Mouse (Mus musculus) embryonic facial prominence, embryonic 12.5 days (tissue): ENCODE results near the gene Ssc4d. TPM values are rescaled to one million over a fixed set of nuclear protein-coding genes. Genes with fewer than 3 reads are reported as not detected.

Source experiments
- ATAC-seq: fragments of 200-750 bp; cut with Nextera tagmentation; 2 replicates; pipeline ENCODE4 v1.8.0; 2017; ENCODE audit not compliant: insufficient number of reproducible peaks, insufficient read depth, low FRiP score, low TSS enrichment
- H3K27ac ChIP-seq: fragments of 300-500 bp; sonication (generic); 2 replicates; pipeline ENCODE4 v1.5.1; 2016; ENCODE audit warnings: mild to moderate bottlenecking
- H3K27me3 ChIP-seq: fragments of 300-500 bp; sonication (generic); 2 replicates; pipeline ENCODE4 v1.6.1; 2016; ENCODE audit warnings: mild to moderate bottlenecking, moderate library complexity
- H3K36me3 ChIP-seq: fragments of 300-500 bp; sonication (generic); 2 replicates; pipeline ENCODE4 v1.6.1; 2016; ENCODE audit warnings: mild to moderate bottlenecking
- H3K4me1 ChIP-seq: fragments of 300-500 bp; sonication (generic); 2 replicates; pipeline ENCODE4 v1.6.1; 2016
- H3K4me2 ChIP-seq: fragments of 300-500 bp; sonication (generic); replicated peaks from 2 replicates; pipeline ENCODE4 v1.6.1; 2016; ENCODE audit warnings: mild to moderate bottlenecking, moderate library complexity
- H3K4me3 ChIP-seq: fragments of 300-500 bp; sonication (generic); 2 replicates; pipeline ENCODE4 v1.5.1; 2016; ENCODE audit warnings: mild to moderate bottlenecking
- H3K9ac ChIP-seq: fragments of 300-500 bp; sonication (generic); 2 replicates; pipeline ENCODE4 v1.6.1; 2016; ENCODE audit warnings: mild to moderate bottlenecking, moderate library complexity
- H3K9me3 ChIP-seq: fragments of 300-500 bp; sonication (generic); 2 replicates; pipeline ENCODE4 v1.6.1; 2016; ENCODE audit warnings: mild to moderate bottlenecking, moderate library complexity
- WGBS: fragments of 180-500 bp; shearing (Covaris S2); methylation state at CpG from one replicate; pipeline ENCODE4 v1.1.7; 2016; 5-methylcytosine and 5-hydroxymethylcytosine counted together
- polyA plus RNA-seq: library from polyadenylated mRNA; unstranded; fragments of >200 nt; fragmentation: Nextera tagmentation; extraction: Ambion mirVana; gene quantifications from 2 replicates; pipeline ENCODE4 v1.2.1, GENCODE M21; 2016

Ssc4d gene
- polyA plus RNA-seq, 1 experiment from 2014 or later: 4.7 TPM

DNA sequence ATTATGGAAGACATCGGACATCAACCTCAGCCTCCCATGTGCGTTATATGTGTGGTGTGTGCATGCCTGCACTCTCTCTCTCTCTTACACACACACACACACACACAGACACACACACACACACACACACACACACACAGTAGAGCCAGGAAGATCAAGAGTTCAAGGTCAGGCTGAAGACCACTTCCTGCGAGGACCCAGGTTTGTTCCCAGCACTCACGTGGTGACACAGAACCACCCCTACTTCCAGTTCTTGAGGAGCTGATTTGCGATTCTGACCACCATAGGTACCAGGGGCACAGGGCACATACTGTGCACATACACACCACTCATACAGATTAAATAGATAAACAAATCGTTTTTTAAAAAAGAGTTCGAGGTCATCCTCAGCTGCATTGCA, 2.5 kb downstream of the Ssc4d start:
- H3K9me3 ChIP-seq: no peaks in the 10 kb centered on the region
- 0 out of 2 replicates have a peak, but pooled peaks cover 5% of the 10 kb centered on the region for H3K4me1 ChIP-seq
- H3K9ac ChIP-seq: no peak overlapping the region
- no peak overlapping the region for H3K27ac ChIP-seq
- H3K4me3 ChIP-seq: no peak overlapping the region
- no peak for ATAC-seq
- 82% methylated on average over 7 of the region's 7 CpGs for WGBS
- no peaks in the 10 kb centered on the region for H3K36me3 ChIP-seq
- no peaks in the 10 kb centered on the region for H3K27me3 ChIP-seq
- H3K4me2 ChIP-seq: no peak overlapping the region

DNA sequence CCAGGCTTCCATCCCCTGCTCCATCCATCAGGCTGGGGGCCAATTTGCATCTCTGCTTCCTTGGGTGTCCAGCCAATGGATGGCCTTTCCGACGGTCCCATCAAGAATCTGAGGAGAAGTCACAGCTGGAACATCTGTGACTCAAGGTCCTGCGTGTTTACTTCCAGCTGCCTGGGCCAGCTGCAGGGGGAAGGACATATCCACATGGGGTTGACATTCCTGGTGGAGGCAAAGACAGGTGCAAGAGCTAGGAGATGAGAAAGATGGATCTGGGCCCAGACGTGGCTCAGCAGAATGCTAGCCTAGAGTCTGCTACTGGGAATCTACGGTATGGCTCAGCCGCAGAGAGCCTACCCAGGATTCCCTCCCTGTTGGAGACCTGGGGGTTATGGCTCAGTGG, 4.1 kb downstream of the Ssc4d start:
- Histone ChIP-seq H3K9ac (no peak overlapping the region), H3K27ac (no peak overlapping the region), H3K4me1 (peaks cover 9% of the 10 kb centered on the region; the same call in 1 of the 2 replicates), H3K36me3 (no peaks in the 10 kb centered on the region), H3K4me2 (no peak overlapping the region), H3K9me3 (no peaks in the 10 kb centered on the region), H3K27me3 (peaks cover 7% of the 10 kb centered on the region; the same call in 1 of the 2 replicates), H3K4me3 (no peak overlapping the region)
- 76% methylated on average over 6 of the region's 6 CpGs for WGBS
- ATAC-seq: no peak

DNA sequence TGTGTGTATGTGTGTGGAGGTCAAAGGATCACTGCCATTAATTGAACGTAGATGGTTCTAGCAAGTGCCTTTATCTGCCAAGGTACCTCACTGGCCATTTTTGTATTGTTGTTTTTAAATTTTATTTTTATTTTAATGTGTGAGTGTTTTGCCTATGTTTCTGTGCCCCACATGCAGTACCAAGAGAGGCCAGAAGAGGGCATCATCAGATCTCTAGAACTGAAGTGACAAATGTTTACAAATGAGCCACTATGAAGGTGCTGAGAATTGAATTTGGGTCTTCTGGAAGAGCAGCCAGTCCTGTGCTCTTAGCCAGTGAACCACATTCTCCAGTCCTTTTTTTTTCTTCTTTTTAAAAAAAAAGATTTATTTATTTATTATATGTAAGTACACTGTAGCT, 5.5 kb downstream of the Ssc4d start:
- ATAC-seq: no peak
- Histone ChIP-seq H3K4me2 (no peak overlapping the region), H3K27ac (no peak overlapping the region), H3K4me1 (peaks cover 4% of the 10 kb centered on the region; the same call in 1 of the 2 replicates), H3K9ac (no peak overlapping the region), H3K9me3 (no peaks in the 10 kb centered on the region), H3K27me3 (peaks cover 7% of the 10 kb centered on the region; the same call in 1 of the 2 replicates), H3K4me3 (no peak overlapping the region), H3K36me3 (no peaks in the 10 kb centered on the region)
- 68% methylated on average over 1 of the region's 1 CpGs for WGBS

DNA sequence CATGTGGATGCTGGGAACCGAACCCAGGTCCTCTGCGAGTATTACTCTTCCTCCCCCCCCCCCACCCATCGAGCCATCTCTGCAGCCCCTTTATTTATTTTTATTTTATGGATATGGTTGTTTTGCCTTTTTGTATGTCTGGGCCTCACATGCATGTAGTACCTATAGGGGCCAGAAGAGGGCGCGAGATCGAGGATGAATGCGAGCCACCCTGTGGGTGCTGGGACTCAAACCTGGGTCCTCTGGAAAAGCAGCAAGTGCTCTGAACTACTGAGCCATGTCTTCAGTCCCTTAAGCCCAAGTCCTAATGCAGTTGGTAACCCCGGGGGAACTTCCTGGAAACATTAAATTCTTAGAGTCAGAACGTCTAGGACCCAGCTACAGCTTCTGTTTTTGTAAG, 7.5 kb downstream of the Ssc4d start:
- H3K4me2 ChIP-seq: no peak overlapping the region
- no peak for ATAC-seq

DNA sequence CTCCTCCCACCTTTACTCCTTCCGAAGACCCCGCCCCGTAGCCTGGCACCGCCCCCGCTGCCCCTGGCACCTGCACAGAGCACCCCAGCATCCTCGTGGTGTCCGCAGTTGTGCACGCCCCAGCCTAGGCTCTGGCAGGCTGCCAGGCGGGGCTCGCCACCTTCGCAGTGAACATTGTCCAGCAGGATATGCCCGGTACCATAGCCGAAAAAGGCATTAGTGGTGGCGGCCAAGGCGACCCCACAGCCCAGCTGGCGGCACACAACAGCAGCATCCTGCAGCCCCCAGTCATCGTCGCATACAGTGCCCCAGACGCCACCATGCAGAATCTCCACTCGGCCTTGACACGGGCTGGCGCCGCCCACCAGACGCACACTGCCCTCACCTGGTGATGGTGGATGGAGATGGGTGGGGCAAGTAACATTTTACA, 8.8 kb downstream of the Ssc4d start:
- H3K27ac ChIP-seq: no peak overlapping the region
- peak overlapping the region; percentile 10; the same call in 1 of the 2 replicates for H3K4me3 ChIP-seq
- H3K4me1 ChIP-seq: peaks cover 8% of the 10 kb centered on the region; the same call in 1 of the 2 replicates
- peak overlapping the region; percentile 40; the same call in 1 of the 2 replicates for H3K9ac ChIP-seq
- no peak for ATAC-seq
- H3K27me3 ChIP-seq: peaks cover 7% of the 10 kb centered on the region; the same call in 1 of the 2 replicates
- H3K9me3 ChIP-seq: no peaks in the 10 kb centered on the region
- no peaks in the 10 kb centered on the region for H3K36me3 ChIP-seq
- WGBS: 9% methylated on average over 24 of the region's 24 CpGs
- peak overlapping the region; percentile 41 for H3K4me2 ChIP-seq

More for the DNA sequence above, 7.5 kb downstream of the Ssc4d start:
- H3K4me3 ChIP-seq: no peak overlapping the region
- H3K4me1 ChIP-seq: peaks cover 8% of the 10 kb centered on the region; the same call in 1 of the 2 replicates
- H3K36me3 ChIP-seq: no peaks in the 10 kb centered on the region
- H3K9me3 ChIP-seq: no peaks in the 10 kb centered on the region
- WGBS: 63% methylated on average over 9 of the region's 9 CpGs
- no peak overlapping the region for H3K9ac ChIP-seq
- peaks cover 7% of the 10 kb centered on the region; the same call in 1 of the 2 replicates for H3K27me3 ChIP-seq
- no peak overlapping the region for H3K27ac ChIP-seq

DNA sequence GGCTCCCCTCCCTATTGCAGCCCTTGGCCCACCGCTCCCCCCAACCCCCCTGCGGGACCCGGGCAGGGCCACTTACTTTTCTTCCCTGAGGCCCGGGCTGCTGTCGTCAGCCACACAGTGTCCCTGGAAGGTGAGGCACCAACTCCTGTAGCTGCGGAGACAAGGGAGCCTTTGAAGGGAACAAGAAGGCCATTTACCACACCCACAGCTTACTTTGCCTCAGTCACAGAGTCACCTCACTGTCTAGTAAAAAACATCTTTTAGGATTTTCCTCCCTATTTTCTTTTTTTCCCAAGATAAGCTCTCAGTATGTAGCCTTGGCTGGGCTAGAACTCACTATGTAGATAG, 11.1 kb downstream of the Ssc4d start:
- Histone ChIP-seq H3K27me3 (peaks cover 7% of the 10 kb centered on the region; the same call in 1 of the 2 replicates), H3K9me3 (no peaks in the 10 kb centered on the region), H3K36me3 (no peaks in the 10 kb centered on the region), H3K4me2 (peak overlapping the region; percentile 86), H3K4me3 (peak overlapping the region; percentile 54), H3K4me1 (peaks cover 8% of the 10 kb centered on the region; the same call in 1 of the 2 replicates), H3K27ac (peak overlapping the region; percentile 90), H3K9ac (peak overlapping the region; percentile 86)
- no peak for ATAC-seq
- WGBS: 4% methylated on average over 6 of the region's 6 CpGs

DNA sequence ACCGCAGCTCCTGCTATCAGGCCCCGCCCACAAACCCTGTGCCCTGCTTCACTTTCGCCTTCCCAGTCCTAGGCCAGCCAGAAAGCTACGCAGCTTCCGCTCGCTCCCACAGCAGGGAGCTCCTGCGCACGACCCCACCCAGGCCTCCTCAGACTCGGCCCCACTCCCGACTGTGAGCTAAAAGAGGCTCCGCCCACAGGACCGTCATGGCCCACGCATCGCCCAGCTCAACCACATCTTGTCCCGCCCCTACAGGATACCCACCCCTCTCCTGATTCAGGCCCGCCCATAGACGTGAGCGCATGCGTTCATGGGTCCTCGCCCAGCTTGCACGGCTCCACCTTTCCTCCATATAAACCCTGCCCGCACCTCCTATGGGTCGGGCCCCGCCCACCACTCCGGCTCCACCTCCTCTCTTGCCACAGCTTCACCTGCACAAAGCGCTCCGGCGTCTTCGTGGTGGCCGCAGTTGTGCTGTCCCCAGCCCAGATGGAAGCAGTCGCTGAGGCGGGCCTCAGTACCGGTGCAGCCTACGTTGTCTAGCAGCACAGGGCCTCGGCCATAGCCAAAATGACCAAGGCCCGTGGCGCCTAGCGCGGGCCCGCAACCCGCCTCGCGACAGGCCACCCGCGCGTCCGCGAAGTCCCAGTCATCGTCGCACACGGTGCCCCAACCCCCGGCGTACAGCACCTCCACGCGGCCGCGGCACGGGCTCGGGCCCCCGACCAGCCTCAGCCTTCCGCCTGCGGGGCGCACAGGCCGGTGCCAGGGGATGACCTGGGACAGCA, 11.6 kb downstream of the Ssc4d start:
- Histone ChIP-seq H3K4me1 (peaks cover 8% of the 10 kb centered on the region; the same call in 1 of the 2 replicates), H3K4me2 (peak overlapping the region; percentile 86), H3K27me3 (peaks cover 7% of the 10 kb centered on the region; the same call in 1 of the 2 replicates), H3K36me3 (no peaks in the 10 kb centered on the region), H3K4me3 (peak overlapping the region; percentile 54), H3K27ac (peak overlapping the region; percentile 90), H3K9me3 (no peaks in the 10 kb centered on the region), H3K9ac (peak overlapping the region; percentile 86)
- peak; percentile 97 for ATAC-seq
- WGBS: under 1% methylated on average over 63 of the region's 64 CpGs

DNA sequence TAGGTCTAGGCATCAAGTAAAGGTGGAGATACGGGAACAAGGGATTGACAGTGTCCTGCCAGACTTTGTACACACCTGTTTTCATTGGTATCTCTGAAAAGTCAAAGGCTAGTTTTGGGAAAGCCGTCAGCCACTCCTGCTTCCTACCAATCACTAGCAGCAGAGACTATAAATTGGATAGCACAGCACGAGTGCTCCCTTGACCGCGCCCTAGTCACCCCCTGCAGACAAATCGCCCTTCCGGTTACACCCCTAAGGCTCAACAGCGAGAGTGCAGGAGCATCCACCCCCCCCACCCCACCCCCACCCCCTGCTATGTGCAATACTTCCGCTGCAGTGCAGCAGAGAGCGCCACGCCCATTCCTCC, 12.2 kb downstream of the Ssc4d start:
- Histone ChIP-seq H3K9ac (no peak overlapping the region; the same call in 1 of the 2 replicates), H3K27me3 (peaks cover 7% of the 10 kb centered on the region; the same call in 1 of the 2 replicates), H3K4me1 (peaks cover 8% of the 10 kb centered on the region; the same call in 1 of the 2 replicates), H3K27ac (peak overlapping the region; percentile 90), H3K36me3 (no peaks in the 10 kb centered on the region), H3K4me3 (peak overlapping the region; percentile 54), H3K9me3 (no peaks in the 10 kb centered on the region), H3K4me2 (peak overlapping the region; percentile 86)
- ATAC-seq: peak; percentile 31; the same call in 1 of the 2 replicates
- 2% methylated on average over 11 of the region's 11 CpGs for WGBS

DNA sequence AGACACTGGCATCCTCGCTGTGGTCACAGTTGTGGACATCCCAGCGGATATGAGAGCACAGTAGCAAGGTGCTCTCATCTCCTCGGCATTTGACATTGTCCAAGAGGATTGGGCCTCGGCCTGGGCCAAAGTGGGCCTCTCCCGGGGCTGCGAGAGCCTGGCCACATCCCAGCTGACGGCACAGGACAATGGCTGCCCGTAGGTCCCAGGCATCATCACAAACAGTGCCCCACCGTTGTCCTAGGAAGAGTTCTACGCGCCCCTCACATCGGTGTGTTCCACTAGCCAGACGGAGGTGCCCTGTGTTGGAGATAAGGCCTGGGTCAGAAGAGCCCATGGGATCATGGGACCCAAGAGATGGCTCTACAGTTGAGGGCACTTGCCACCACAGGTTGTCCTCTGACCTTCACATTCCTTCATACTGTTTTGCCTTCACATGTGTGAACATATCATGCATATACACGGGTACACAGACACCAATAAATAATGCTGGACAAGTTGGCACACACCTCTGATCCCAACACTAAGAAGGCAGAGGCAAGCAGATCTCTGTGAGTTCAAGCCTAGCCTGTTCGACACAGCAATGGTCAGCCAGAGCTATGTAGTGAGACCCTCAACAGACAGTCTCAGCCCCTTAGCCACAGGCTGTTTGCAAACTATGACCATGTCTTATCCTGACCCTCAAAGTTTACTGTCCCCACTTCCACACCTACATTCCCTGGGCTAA, 13.3 kb downstream of the Ssc4d start:
- no peak overlapping the region for H3K4me3 ChIP-seq
- no peak overlapping the region for H3K27ac ChIP-seq
- WGBS: 94% methylated on average over 15 of the region's 15 CpGs
- ATAC-seq: no peak
- H3K27me3 ChIP-seq: peaks cover 7% of the 10 kb centered on the region; the same call in 1 of the 2 replicates
- H3K36me3 ChIP-seq: no peaks in the 10 kb centered on the region
- no peak overlapping the region for H3K9ac ChIP-seq
- peaks cover 8% of the 10 kb centered on the region; the same call in 1 of the 2 replicates for H3K4me1 ChIP-seq
- H3K9me3 ChIP-seq: no peaks in the 10 kb centered on the region
- H3K4me2 ChIP-seq: 0 out of 2 replicates have a peak overlapping the region, but pooled peaks have one; percentile 86

DNA sequence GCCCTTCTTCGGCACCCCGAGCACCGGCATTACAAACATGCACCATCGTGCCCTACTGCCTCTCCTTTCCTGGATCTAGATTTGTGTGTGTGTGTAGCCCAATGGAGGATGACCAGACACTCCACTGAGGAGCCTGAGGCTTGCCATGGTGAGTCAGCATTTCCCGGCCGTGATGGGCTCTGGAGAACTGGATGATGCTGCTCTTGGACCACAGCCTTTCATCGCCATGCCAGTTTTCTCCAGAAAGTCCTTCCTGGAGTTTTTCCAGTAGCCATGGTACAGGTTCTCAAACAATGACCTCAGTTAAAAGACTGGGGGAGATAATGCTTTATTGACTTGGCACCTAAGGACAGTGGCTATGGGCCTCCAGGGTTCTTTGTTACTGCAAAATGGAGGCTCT, 14.4 kb downstream of the Ssc4d start:
- Histone ChIP-seq H3K27ac (no peak overlapping the region), H3K9me3 (no peaks in the 10 kb centered on the region), H3K4me3 (no peak overlapping the region), H3K36me3 (no peaks in the 10 kb centered on the region), H3K4me1 (0 out of 2 replicates have a peak, but pooled peaks cover 4% of the 10 kb centered on the region), H3K4me2 (no peak overlapping the region), H3K9ac (no peak overlapping the region), H3K27me3 (no peaks in the 10 kb centered on the region)
- WGBS: 94% methylated on average over 7 of the region's 7 CpGs
- ATAC-seq: no peak

DNA sequence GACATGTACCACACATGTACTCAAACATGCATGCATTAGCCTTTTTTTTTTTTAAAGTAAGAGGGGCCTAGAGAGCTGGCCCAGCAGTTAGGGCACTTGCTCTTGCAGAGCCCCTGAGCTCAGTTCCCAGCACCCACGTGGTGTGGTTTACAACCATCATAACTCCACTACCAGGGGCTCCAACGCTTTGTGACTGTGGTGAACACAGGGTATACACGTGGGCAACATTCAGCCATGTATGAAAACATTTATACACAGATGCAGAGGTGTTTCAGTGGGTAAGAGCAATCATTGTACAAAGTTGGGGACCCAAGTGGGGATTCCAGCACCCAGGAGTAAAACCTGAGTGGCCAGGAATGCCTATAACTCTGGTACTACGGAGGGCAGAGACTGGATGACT, 16.0 kb downstream of the Ssc4d start:
- H3K27ac ChIP-seq: no peak overlapping the region; the same call in 1 of the 2 replicates
- no peaks in the 10 kb centered on the region for H3K27me3 ChIP-seq
- no peak for ATAC-seq
- 0 out of 2 replicates have a peak, but pooled peaks cover 4% of the 10 kb centered on the region for H3K4me1 ChIP-seq
- WGBS: 91% methylated on average over 4 of the region's 4 CpGs
- no peak overlapping the region for H3K9ac ChIP-seq
- H3K36me3 ChIP-seq: no peaks in the 10 kb centered on the region
- no peak overlapping the region for H3K4me2 ChIP-seq
- H3K9me3 ChIP-seq: no peaks in the 10 kb centered on the region
- 0 out of 2 replicates have a peak overlapping the region, but pooled peaks have one; percentile 28 for H3K4me3 ChIP-seq
